Mouse (Mus musculus): ENCODE data around the gene Dock6. TPM values are rescaled to one million over a fixed set of nuclear protein-coding genes. Genes with fewer than 3 reads are reported as not detected.

Gene Dock6
- polyA plus RNA-seq, 1 experiment from 2014 or later, result 24.7 TPM

DNA sequence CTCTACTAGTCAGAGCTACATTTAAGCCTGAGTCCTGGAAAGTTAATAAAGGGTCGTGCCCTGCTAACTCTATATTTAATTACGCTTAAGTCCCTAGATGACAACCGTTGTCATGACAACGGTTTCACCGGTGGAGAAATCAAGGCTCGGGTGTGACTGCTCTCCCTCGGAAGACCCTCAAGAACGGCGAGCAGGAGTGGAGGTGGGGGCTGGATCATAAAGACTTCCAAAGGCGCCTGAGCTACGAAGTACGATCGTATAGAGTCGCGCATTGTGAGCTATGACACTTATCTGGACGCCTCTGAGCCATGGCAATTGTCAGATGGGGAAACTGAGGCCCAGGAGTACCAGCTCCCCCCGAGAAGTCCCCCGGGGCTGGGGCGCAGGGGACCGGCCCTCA lies 92.7 kb downstream of the Dock6 start:
- Histone ChIP-seq H3K36me3 (ENCODE audit: control insufficient read depth, insufficient read depth, low read length) (peaks cover 5% of the 10 kb centered on the region; the same call in 1 of the 2 replicates), H3K4me1 (ENCODE audit: control insufficient read depth, insufficient read depth, low read length) (0 out of 2 replicates have a peak, but pooled peaks cover 6% of the 10 kb centered on the region), H3K4me2 (ENCODE audit: low read depth) (peak overlapping the region; percentile 80), H3K4me3 (ENCODE audit: low read depth, low read length) (peak overlapping the region; percentile 63), H3K9ac (ENCODE audit: low read length) (peak overlapping the region; percentile 82), H3K9me3 (ENCODE audit: control insufficient read depth, low read length) (no peaks in the 10 kb centered on the region), H3K27me3 (ENCODE audit: control insufficient read depth, insufficient read depth, low read length) (no peaks in the 10 kb centered on the region), H3K27ac (ENCODE audit: low read depth, low read length) (no peak overlapping the region)
- DNase-seq (ENCODE audit: low spot score) (no peak), ATAC-seq (ENCODE audit: insufficient read depth, low FRiP score, low TSS enrichment) (peak; percentile 25)
- under 1% methylated on average over 20 of the region's 20 CpGs for WGBS

DNA sequence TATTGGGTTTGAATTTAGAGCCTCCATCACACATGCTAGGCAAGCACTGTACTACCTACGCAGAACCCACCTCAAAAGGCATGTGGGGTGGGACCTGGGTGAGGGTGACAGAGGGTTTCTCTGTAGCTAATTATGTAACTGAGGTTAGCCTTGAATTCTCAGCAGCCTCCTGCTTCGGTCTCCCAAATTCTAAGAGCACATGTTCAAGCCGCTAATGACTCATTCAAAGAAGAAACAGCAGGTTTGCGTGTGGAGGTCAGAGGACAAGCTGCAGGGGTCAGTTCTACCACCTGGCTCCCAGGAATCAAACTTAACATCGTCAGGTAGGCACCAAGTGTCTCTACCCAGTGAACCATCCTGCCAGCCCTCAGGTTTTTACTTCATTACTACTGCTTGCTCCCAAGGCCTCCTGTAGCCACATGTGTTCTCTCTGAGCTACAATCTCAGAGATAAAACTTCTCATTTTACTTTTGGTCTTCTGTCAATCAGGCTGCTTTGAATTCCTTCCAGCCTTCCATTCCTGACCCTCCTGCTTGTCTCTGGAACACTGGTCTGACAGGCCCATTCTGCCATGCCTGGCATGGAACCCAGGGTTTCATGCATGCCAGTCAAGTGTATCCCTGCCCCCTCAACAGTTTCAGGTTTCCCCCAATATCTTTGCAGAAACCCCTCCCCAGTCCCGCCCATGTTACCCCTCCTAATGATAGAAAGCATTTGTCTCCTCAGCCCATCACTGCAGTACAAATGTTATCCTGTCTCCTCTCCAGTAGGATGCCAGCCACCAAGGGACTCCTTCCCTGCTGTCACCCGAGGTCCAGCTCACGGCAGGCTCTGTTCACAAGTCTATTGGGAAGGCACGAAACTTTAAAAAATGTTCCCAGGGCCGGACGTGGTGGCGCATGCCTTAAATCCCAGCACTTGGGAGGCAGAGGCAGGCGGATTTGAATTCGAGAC lies 93.6 kb downstream of the Dock6 start:
- WGBS, result 62% methylated on average over 14 of the region's 14 CpGs
- peak overlapping the region; percentile 82 for H3K9ac ChIP-seq (ENCODE audit: low read length)
- DNase-seq (ENCODE audit: low spot score), result no peak

GRCm38 (mm10) chr9:21754516-21755321 lies 97.7 kb downstream of the Dock6 start:
- Histone ChIP-seq H3K9me3 (ENCODE audit: control insufficient read depth, low read length) (no peaks in the 10 kb centered on the region), H3K27ac (ENCODE audit: low read depth, low read length) (no peak overlapping the region), H3K9ac (ENCODE audit: low read length) (no peak overlapping the region), H3K4me1 (ENCODE audit: control insufficient read depth, insufficient read depth, low read length) (0 out of 2 replicates have a peak, but pooled peaks cover 6% of the 10 kb centered on the region), H3K36me3 (ENCODE audit: control insufficient read depth, insufficient read depth, low read length) (peaks cover 8% of the 10 kb centered on the region), H3K4me3 (ENCODE audit: low read depth, low read length) (no peak overlapping the region), H3K4me2 (ENCODE audit: low read depth) (no peak overlapping the region), H3K27me3 (ENCODE audit: control insufficient read depth, insufficient read depth, low read length) (no peaks in the 10 kb centered on the region)
- 74% methylated on average over 13 of the region's 13 CpGs for WGBS
- no peak for DNase-seq (ENCODE audit: low spot score)
- no peak for ATAC-seq (ENCODE audit: insufficient read depth, low FRiP score, low TSS enrichment)

More for the DNA sequence above, 93.6 kb downstream of the Dock6 start:
- no peak for ATAC-seq (ENCODE audit: insufficient read depth, low FRiP score, low TSS enrichment)
- peak overlapping the region; percentile 63 for H3K4me3 ChIP-seq (ENCODE audit: low read depth, low read length)
- H3K4me2 ChIP-seq (ENCODE audit: low read depth), result peak overlapping the region; percentile 80
- H3K9me3 ChIP-seq (ENCODE audit: control insufficient read depth, low read length), result no peaks in the 10 kb centered on the region
- 0 out of 2 replicates have a peak, but pooled peaks cover 6% of the 10 kb centered on the region for H3K4me1 ChIP-seq (ENCODE audit: control insufficient read depth, insufficient read depth, low read length)
- no peak overlapping the region for H3K27ac ChIP-seq (ENCODE audit: low read depth, low read length)
- no peaks in the 10 kb centered on the region for H3K27me3 ChIP-seq (ENCODE audit: control insufficient read depth, insufficient read depth, low read length)
- H3K36me3 ChIP-seq (ENCODE audit: control insufficient read depth, insufficient read depth, low read length), result peaks cover 5% of the 10 kb centered on the region

DNA sequence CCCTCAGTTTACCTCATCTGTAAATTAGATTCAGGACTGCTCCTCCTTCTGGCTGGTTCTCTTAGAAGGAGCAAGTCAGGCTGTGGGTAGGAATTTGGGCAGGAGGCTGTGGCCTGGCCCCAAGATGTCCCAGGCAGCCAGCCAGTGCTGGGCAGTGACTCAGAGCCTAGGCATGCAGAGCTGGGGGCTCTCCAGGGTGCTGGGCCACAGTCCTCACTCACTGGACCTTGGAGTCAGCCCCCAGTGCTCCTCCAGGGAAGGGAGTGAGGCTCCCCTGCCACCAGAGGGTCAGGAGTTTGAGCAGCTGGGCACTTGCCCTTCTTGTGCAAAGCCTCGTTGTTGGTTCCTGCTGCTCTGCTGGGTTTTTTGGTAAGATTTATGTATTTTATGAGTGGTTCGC lies 98.4 kb downstream of the Dock6 start:
- Histone ChIP-seq H3K9ac (ENCODE audit: low read length) (no peak overlapping the region), H3K27ac (ENCODE audit: low read depth, low read length) (no peak overlapping the region), H3K4me3 (ENCODE audit: low read depth, low read length) (no peak overlapping the region), H3K4me1 (ENCODE audit: control insufficient read depth, insufficient read depth, low read length) (0 out of 2 replicates have a peak, but pooled peaks cover 3% of the 10 kb centered on the region), H3K36me3 (ENCODE audit: control insufficient read depth, insufficient read depth, low read length) (peaks cover 8% of the 10 kb centered on the region), H3K4me2 (ENCODE audit: low read depth) (no peak overlapping the region), H3K9me3 (ENCODE audit: control insufficient read depth, low read length) (no peaks in the 10 kb centered on the region), H3K27me3 (ENCODE audit: control insufficient read depth, insufficient read depth, low read length) (no peaks in the 10 kb centered on the region)
- DNase-seq (ENCODE audit: low spot score) (no peak), ATAC-seq (ENCODE audit: insufficient read depth, low FRiP score, low TSS enrichment) (no peak)
- WGBS, result 88% methylated on average over 2 of the region's 2 CpGs

- Histone ChIP-seq H3K4me3 (ENCODE audit: low read depth, low read length) (no peak overlapping the region), H3K9ac (ENCODE audit: low read length) (no peak overlapping the region), H3K4me2 (ENCODE audit: low read depth) (no peak overlapping the region), H3K27ac (ENCODE audit: low read depth, low read length) (no peak overlapping the region), H3K4me1 (ENCODE audit: control insufficient read depth, insufficient read depth, low read length) (no peaks in the 10 kb centered on the region), H3K9me3 (ENCODE audit: control insufficient read depth, low read length) (no peaks in the 10 kb centered on the region), H3K27me3 (ENCODE audit: control insufficient read depth, insufficient read depth, low read length) (no peaks in the 10 kb centered on the region), H3K36me3 (ENCODE audit: control insufficient read depth, insufficient read depth, low read length) (peaks cover 14% of the 10 kb centered on the region)
- 69% methylated on average over 10 of the region's 10 CpGs for WGBS
- DNase-seq (ENCODE audit: low spot score), result no peak
- ATAC-seq (ENCODE audit: insufficient read depth, low FRiP score, low TSS enrichment), result no peak
These were observed 100.1 kb downstream of the Dock6 start for GRCm38 (mm10) chr9:21752252-21752792.

GRCm38 (mm10) chr9:21751347-21751746 lies 101.1 kb downstream of the Dock6 start:
- H3K27me3 ChIP-seq (ENCODE audit: control insufficient read depth, insufficient read depth, low read length), result no peaks in the 10 kb centered on the region
- no peaks in the 10 kb centered on the region for H3K9me3 ChIP-seq (ENCODE audit: control insufficient read depth, low read length)
- H3K27ac ChIP-seq (ENCODE audit: low read depth, low read length), result no peak overlapping the region
- H3K4me1 ChIP-seq (ENCODE audit: control insufficient read depth, insufficient read depth, low read length), result no peaks in the 10 kb centered on the region
- ATAC-seq (ENCODE audit: insufficient read depth, low FRiP score, low TSS enrichment), result no peak
- H3K4me2 ChIP-seq (ENCODE audit: low read depth), result no peak overlapping the region
- no peak for DNase-seq (ENCODE audit: low spot score)
- peaks cover 16% of the 10 kb centered on the region for H3K36me3 ChIP-seq (ENCODE audit: control insufficient read depth, insufficient read depth, low read length)
- no peak overlapping the region for H3K4me3 ChIP-seq (ENCODE audit: low read depth, low read length)
- WGBS, result 73% methylated on average over 6 of the region's 6 CpGs
- no peak overlapping the region for H3K9ac ChIP-seq (ENCODE audit: low read length)

DNA sequence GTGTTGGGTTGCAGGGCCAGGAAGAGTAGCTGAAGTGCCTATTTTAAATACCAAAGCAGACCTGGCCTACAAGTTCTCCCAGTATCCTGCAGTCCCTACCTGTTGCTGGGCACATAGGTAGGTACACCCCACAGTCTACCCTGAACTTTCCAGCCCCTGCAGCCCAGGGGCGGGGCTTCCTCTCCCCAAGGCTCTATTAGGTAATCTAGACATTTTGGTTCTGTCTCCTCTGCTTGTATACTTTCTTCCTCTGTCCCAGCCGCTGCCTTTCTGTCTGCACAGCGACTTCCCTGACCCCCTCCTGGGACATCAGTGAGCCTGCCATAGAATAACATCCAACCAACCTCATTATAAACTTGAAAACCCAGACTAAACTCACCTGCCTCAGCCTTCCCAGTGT lies 102.1 kb downstream of the Dock6 start:
- no peaks in the 10 kb centered on the region for H3K27me3 ChIP-seq (ENCODE audit: control insufficient read depth, insufficient read depth, low read length)
- no peaks in the 10 kb centered on the region for H3K4me1 ChIP-seq (ENCODE audit: control insufficient read depth, insufficient read depth, low read length)
- 68% methylated on average over 3 of the region's 3 CpGs for WGBS
- DNase-seq (ENCODE audit: low spot score) (no peak), ATAC-seq (ENCODE audit: insufficient read depth, low FRiP score, low TSS enrichment) (no peak)
- H3K4me2 ChIP-seq (ENCODE audit: low read depth), result no peak overlapping the region
- peaks cover 21% of the 10 kb centered on the region for H3K36me3 ChIP-seq (ENCODE audit: control insufficient read depth, insufficient read depth, low read length)
- no peaks in the 10 kb centered on the region for H3K9me3 ChIP-seq (ENCODE audit: control insufficient read depth, low read length)
- no peak overlapping the region for H3K9ac ChIP-seq (ENCODE audit: low read length)
- H3K4me3 ChIP-seq (ENCODE audit: low read depth, low read length), result no peak overlapping the region
- no peak overlapping the region for H3K27ac ChIP-seq (ENCODE audit: low read depth, low read length)
